Mouse (Mus musculus) CH12.LX (cell line): Measurements from ENCODE around the gene Gna15. TPM values are rescaled to one million over a fixed set of nuclear protein-coding genes. Genes with fewer than 3 reads are reported as not detected.

Experiments
- DNase-seq: peaks from one replicate; pipeline ENCODE4 v3.0.0-alpha.2; 2013; ENCODE audit errors: extremely low read depth
- H3K27ac ChIP-seq: 2 replicates; pipeline ENCODE4 v1.5.1; 2012; ENCODE audit warnings: low read depth, mild to moderate bottlenecking, control low read depth, moderate library complexity; ENCODE audit not compliant: insufficient read depth
- H3K27me3 ChIP-seq: replicated peaks from 2 replicates; pipeline ENCODE3; 2012; ENCODE audit warnings: inconsistent platforms
- H3K36me3 ChIP-seq, 2 experiments: replicated peaks in 1 of 2; 2 replicates each; pipeline versions ENCODE3 to v1.6.1; 2012; ENCODE audit warnings: inconsistent platforms in 1 of 2, low read length in 1 of 2, mild to moderate bottlenecking in 1 of 2, mixed read lengths in 1 of 2, moderate library complexity in 1 of 2; ENCODE audit not compliant: control insufficient read depth in 1 of 2, insufficient read depth in 1 of 2
- H3K4me1 ChIP-seq, 2 experiments: 2 replicates each; pipeline ENCODE4 v1.6.1; 2012; ENCODE audit warnings: inconsistent platforms in 1 of 2, moderate library complexity in 1 of 2; ENCODE audit not compliant: insufficient read depth in 2 of 2, control insufficient read depth in 1 of 2
- H3K4me2 ChIP-seq: 2 replicates; pipeline ENCODE4 v1.6.1; 2012; ENCODE audit warnings: low read depth, mild to moderate bottlenecking, control low read depth; ENCODE audit not compliant: poor library complexity, insufficient read depth, severe bottlenecking
- H3K4me3 ChIP-seq, 3 experiments: fragments of 150-350 bp in 1 of 3; sonication (generic) in 1 of 3; replicated peaks in 1 of 3; 2 replicates each; pipeline versions ENCODE3 to v1.5.1; 2011 to 2012; ENCODE audit warnings: low read depth in 2 of 3, low read length in 2 of 3, mild to moderate bottlenecking in 2 of 3, moderate library complexity in 2 of 3, control low read depth in 1 of 3, improper control_type of control experiment in 1 of 3, inconsistent platforms in 1 of 3, mixed read lengths in 1 of 3; ENCODE audit not compliant: poor library complexity in 1 of 3
- H3K79me2 ChIP-seq: replicated peaks from 2 replicates; pipeline ENCODE4 v1.6.1; 2012; ENCODE audit warnings: mild to moderate bottlenecking, moderate library complexity; ENCODE audit not compliant: control insufficient read depth, poor library complexity, insufficient read depth, severe bottlenecking; ENCODE audit errors: extremely low read depth
- H3K9ac ChIP-seq: 2 replicates; pipeline ENCODE4 v1.6.1; 2012; ENCODE audit warnings: low read depth, mild to moderate bottlenecking, control low read depth, moderate library complexity; ENCODE audit not compliant: insufficient read depth
- H3K9me3 ChIP-seq: replicated peaks from 2 replicates; pipeline ENCODE3; 2012; ENCODE audit warnings: low read length, inconsistent platforms, mixed read lengths
- CHD1 ChIP-seq: IDR thresholded peaks from 2 replicates; pipeline ENCODE4 v1.6.1; 2012; ENCODE audit warnings: low read depth, low read length, improper control_type of control experiment, inconsistent platforms
- ELF1 ChIP-seq: IDR thresholded peaks from 2 replicates; pipeline ENCODE4 v1.6.1; 2014; ENCODE audit warnings: low read depth, mild to moderate bottlenecking, inconsistent platforms, low read length, improper control_type of control experiment
- ETS1 ChIP-seq: conservative IDR thresholded peaks from 2 replicates; pipeline ENCODE4 v1.6.1; 2012; ENCODE audit warnings: low read depth, mild to moderate bottlenecking, inconsistent platforms, low read length, improper control_type of control experiment, moderate library complexity
- HCFC1 ChIP-seq: IDR thresholded peaks from 2 replicates; pipeline ENCODE4 v1.6.1; 2012; ENCODE audit warnings: low read depth, mild to moderate bottlenecking, inconsistent platforms, low read length, improper control_type of control experiment
- IRF4 ChIP-seq: IDR thresholded peaks from 2 replicates; pipeline ENCODE4 v1.6.1; 2014; ENCODE audit warnings: low read depth, mild to moderate bottlenecking, inconsistent platforms, low read length, improper control_type of control experiment
- JUND ChIP-seq: conservative IDR thresholded peaks from 2 replicates; pipeline ENCODE4 v1.6.1; 2011; ENCODE audit warnings: low read depth, low read length, improper control_type of control experiment
- MAX ChIP-seq: IDR thresholded peaks from 2 replicates; pipeline ENCODE4 v1.6.1; 2011; ENCODE audit warnings: low read length, improper control_type of control experiment
- MYC ChIP-seq: IDR thresholded peaks from 2 replicates; pipeline ENCODE4 v1.6.1; 2011; ENCODE audit warnings: low read depth, mild to moderate bottlenecking, improper control_type of control experiment, low read length
- NELFE ChIP-seq: IDR thresholded peaks from 2 replicates; pipeline ENCODE4 v1.6.1; 2011; ENCODE audit warnings: low read depth, low read length, improper control_type of control experiment
- PAX5 ChIP-seq: IDR thresholded peaks from 2 replicates; pipeline ENCODE4 v1.6.1; 2012; ENCODE audit warnings: low read length, inconsistent platforms, mixed read lengths
- POLR2A ChIP-seq: IDR thresholded peaks from 2 replicates; pipeline ENCODE4 v1.6.1; 2011; ENCODE audit warnings: low read depth, mild to moderate bottlenecking, improper control_type of control experiment, low read length
- SMC3 ChIP-seq: IDR thresholded peaks from 2 replicates; pipeline ENCODE4 v1.6.1; 2011; ENCODE audit warnings: low read depth, low read length, improper control_type of control experiment
- UBTF ChIP-seq: IDR thresholded peaks from 2 replicates; pipeline ENCODE4 v1.6.1; 2012; ENCODE audit warnings: low read depth, mild to moderate bottlenecking, inconsistent platforms, low read length, improper control_type of control experiment, moderate library complexity
- USF2 ChIP-seq: conservative IDR thresholded peaks from 2 replicates; pipeline ENCODE4 v1.6.1; 2011; ENCODE audit warnings: low read depth, low read length, improper control_type of control experiment
- ZC3H11A ChIP-seq: IDR thresholded peaks from 2 replicates; pipeline ENCODE4 v1.6.1; 2012; ENCODE audit warnings: low read depth, mild to moderate bottlenecking, inconsistent platforms, low read length, improper control_type of control experiment
- ZMIZ1 ChIP-seq: IDR thresholded peaks from 2 replicates; pipeline ENCODE4 v1.6.1; 2012; ENCODE audit warnings: low read depth, mild to moderate bottlenecking, inconsistent platforms, low read length, improper control_type of control experiment
- ZNF384 ChIP-seq: IDR thresholded peaks from 2 replicates; pipeline ENCODE4 v1.6.1; 2012; ENCODE audit warnings: low read depth, low read length, improper control_type of control experiment, inconsistent platforms
- dilution Hi-C: fragments of 300-500 bp; cut with MboI; formaldehyde crosslinking; loops from 2 replicates; pipeline ENCODE4 v1.14.3; 2020; ENCODE audit warnings: low sequenced_read_pairs; ENCODE audit not compliant: extremely low pct_unique_long_range_greater_than_20kb, extremely low pct_ligation_motif_present
- in situ Hi-C: fragments of 300-500 bp; cut with MboI; formaldehyde crosslinking; loops from 3 replicates; pipeline ENCODE4 v1.14.3; 2019; ENCODE audit warnings: low sequenced_read_pairs, low pct_ligation_motif_present, low pct_unique_long_range_greater_than_20kb, mixed read lengths
- polyA plus RNA-seq: library from polyadenylated mRNA; unstranded; fragments of >175 nt; gene quantifications from 2 replicates; pipeline ENCODE4 v1.2.1, GENCODE M21; 2012; ENCODE audit warnings: low read depth; ENCODE audit not compliant: insufficient read length
- total RNA-seq, 2 experiments: library from RNA; depleted of rRNA; stranded (reverse); fragments of 300-350 nt in 1 of 2; fragments of >200 nt in 1 of 2; gene quantifications; 2 replicates each; pipeline ENCODE4 v1.2.3; 2012 to 2014

The Gna15 gene
- total and polyA plus RNA-seq, 3 experiments, result 5.2 to 10.0 (median 5.2) TPM

- H3K4me3 ChIP-seq, result peak overlapping the region in 1 of 3 experiments; percentile 73
- no peaks in the 10 kb centered on the region for H3K9me3 ChIP-seq
- H3K27me3 ChIP-seq, result peaks cover 5% of the 10 kb centered on the region
- dilution Hi-C loops, result no loop called here
- in situ Hi-C loops, result no loop called here
- H3K27ac ChIP-seq, result no peak overlapping the region
- peaks cover 12% of the 10 kb centered on the region for H3K79me2 ChIP-seq
- H3K9ac ChIP-seq, result peak overlapping the region; percentile 98; the same call in 1 of the 2 replicates
- H3K36me3 ChIP-seq, result peaks cover 5 to 46% of the 10 kb centered on the region in 2 experiments
- peaks cover 10 to 54% of the 10 kb centered on the region in 2 experiments; a peak in 3 of 4 replicates for H3K4me1 ChIP-seq
- H3K4me2 ChIP-seq, result peak overlapping the region; percentile 32
- TF ChIP-seq POLR2A, result no peak
- no peak for TF ChIP-seq PAX5
- TF ChIP-seq SMC3, result no peak
- TF ChIP-seq UBTF, result no peak
- no peak for TF ChIP-seq ZMIZ1
- TF ChIP-seq JUND, result no peak
- no peak for DNase-seq
Measured at GRCm38 (mm10) chr10:81543633-81544032, 19.6 kb upstream of the Gna15 start.

DNA sequence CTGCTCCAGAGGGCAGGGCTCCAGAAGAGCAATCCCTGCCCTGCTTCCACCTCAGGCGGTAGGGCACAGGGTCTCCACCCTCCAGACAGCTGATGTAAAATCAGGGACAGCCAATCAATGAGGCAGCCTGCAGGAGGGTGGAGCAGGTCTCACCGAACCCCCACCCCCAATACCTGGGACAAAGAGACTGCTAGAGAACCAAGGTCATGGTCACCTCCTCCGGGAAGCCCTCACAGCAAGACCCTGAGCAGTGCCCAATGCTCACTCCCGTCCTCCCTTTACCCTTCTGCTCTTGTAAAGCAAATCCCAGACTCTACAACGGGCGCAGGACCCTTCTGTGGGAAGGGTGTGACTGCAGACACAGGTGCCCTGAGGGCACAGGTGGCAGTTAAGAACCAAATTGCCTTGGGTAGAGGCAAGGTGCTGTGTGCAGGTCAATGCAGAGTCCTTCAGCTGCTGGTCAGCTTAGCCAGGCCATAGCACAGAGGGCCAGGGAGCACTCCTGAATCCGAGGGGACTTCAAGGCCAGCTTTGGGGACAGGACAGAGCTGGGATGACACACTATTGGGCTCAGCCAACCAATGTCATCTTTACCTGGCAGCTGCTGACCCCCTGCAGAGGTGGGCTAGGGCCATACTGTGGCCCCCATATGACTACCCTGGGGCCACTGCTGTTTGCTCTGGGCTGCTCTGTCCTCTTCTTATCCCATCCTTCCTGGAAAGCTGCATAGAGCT, 18.9 kb upstream of the Gna15 start:
- peaks cover 12% of the 10 kb centered on the region for H3K79me2 ChIP-seq
- H3K27me3 ChIP-seq, result peaks cover 2% of the 10 kb centered on the region
- no peaks in the 10 kb centered on the region for H3K9me3 ChIP-seq
- in situ Hi-C loops (no loop called here), dilution Hi-C loops (no loop called here)
- H3K27ac ChIP-seq, result no peak overlapping the region
- no peak overlapping the region for H3K4me3 ChIP-seq
- peaks cover 5 to 51% of the 10 kb centered on the region in 2 experiments for H3K36me3 ChIP-seq
- H3K4me2 ChIP-seq, result no peak overlapping the region
- H3K9ac ChIP-seq, result no peak overlapping the region
- DNase-seq, result no peak
- TF ChIP-seq MYC, result no peak
- TF ChIP-seq ETS1, result no peak
- TF ChIP-seq NELFE, result no peak
- no peak for TF ChIP-seq CHD1
- no peak for TF ChIP-seq HCFC1
- no peak for TF ChIP-seq ZC3H11A
- TF ChIP-seq USF2, result no peak
- TF ChIP-seq IRF4, result no peak
- TF ChIP-seq ELF1, result no peak
- TF ChIP-seq ZNF384, result no peak
- TF ChIP-seq MAX, result no peak
- H3K4me1 ChIP-seq, result peaks cover 12 to 62% of the 10 kb centered on the region in 2 experiments; a peak in 3 of 4 replicates
